Mouse (Mus musculus) G1E (cell line): ENCODE data around the gene Ext2. TPM values are rescaled to one million over a fixed set of nuclear protein-coding genes. Genes with fewer than 3 reads are reported as not detected.

Experiments used
- ATAC-seq: 2 replicates; pipeline ENCODE4 v1.8.0; 2016; ENCODE audit warnings: mild to moderate bottlenecking; ENCODE audit not compliant: insufficient number of reproducible peaks, poor library complexity, low FRiP score, severe bottlenecking; ENCODE audit errors: extremely low read depth
- DNase-seq: peaks from one replicate; pipeline ENCODE4 v3.0.0; 2012; ENCODE audit warnings: low spot score
- H3K27me3 ChIP-seq: 2 replicates; pipeline ENCODE4 v1.6.1; 2012; ENCODE audit warnings: mild to moderate bottlenecking, low read length, inconsistent platforms; ENCODE audit not compliant: insufficient read depth
- H3K36me3 ChIP-seq: replicated peaks from 2 replicates; pipeline ENCODE3; 2012; ENCODE audit warnings: mild to moderate bottlenecking, inconsistent platforms
- H3K4me1 ChIP-seq: 2 replicates; pipeline ENCODE4 v1.6.1; 2012; ENCODE audit warnings: low read depth, low read length, inconsistent platforms, mixed read lengths; ENCODE audit not compliant: insufficient read depth
- H3K4me3 ChIP-seq: 2 replicates; pipeline ENCODE4 v1.5.1; 2012; ENCODE audit warnings: low read depth, mild to moderate bottlenecking, inconsistent platforms, low read length, moderate library complexity, mixed read lengths
- H3K9me3 ChIP-seq: replicated peaks from 2 replicates; pipeline ENCODE4 v1.6.1; 2012; ENCODE audit warnings: inconsistent platforms
- CTCF ChIP-seq: IDR thresholded peaks from 2 replicates; pipeline ENCODE4 v1.5.1; 2012; ENCODE audit warnings: low read depth, low read length, inconsistent platforms, mixed read lengths
- GATA1 ChIP-seq: IDR thresholded peaks from 2 replicates; pipeline ENCODE4 v1.6.1; 2012; ENCODE audit warnings: borderline replicate concordance, low read length, inconsistent platforms, mixed read lengths
- GATA2 ChIP-seq: IDR thresholded peaks from 2 replicates; pipeline ENCODE4 v1.6.1; 2012; ENCODE audit warnings: low read depth, low read length, inconsistent platforms, borderline replicate concordance
- POLR2AphosphoS5 ChIP-seq: IDR thresholded peaks from 2 replicates; pipeline ENCODE4 v1.6.1; 2012; ENCODE audit warnings: low read depth, low read length, inconsistent platforms; ENCODE audit not compliant: insufficient replicate concordance
- TAL1 ChIP-seq: conservative IDR thresholded peaks from 2 replicates; pipeline ENCODE4 v1.6.1; 2012; ENCODE audit warnings: low read depth, low read length, inconsistent platforms, mixed read lengths
- polyA plus RNA-seq: library from polyadenylated mRNA; stranded (reverse); fragments of >175 nt; gene quantifications from 2 replicates; pipeline ENCODE4 v1.2.3, GENCODE M21; 2012
- total RNA-seq, 2 experiments: library from RNA; stranded (forward) in 1 of 2; stranded (reverse) in 1 of 2; fragments of 200-1000 nt in 1 of 2; fragments of >200 nt in 1 of 2; fragmentation: Nextera tagmentation in 1 of 2; gene quantifications; 2 replicates each; pipeline ENCODE4 v1.2.3; 2014 to 2017

Gene Ext2
- total and polyA plus RNA-seq, 3 experiments, result 22.9 to 42.6 (median 25.0) TPM

GRCm38 (mm10) chr2:93737146-93737545 is 85.2 kb downstream of the Ext2 start:
- ATAC-seq, result no peak
- no peak for TF ChIP-seq GATA1
- no peak for TF ChIP-seq POLR2AphosphoS5
- no peak for TF ChIP-seq GATA2
- no peak for TF ChIP-seq CTCF
- TF ChIP-seq TAL1, result no peak

GRCm38 (mm10) chr2:93732658-93733057 is 89.7 kb downstream of the Ext2 start:
- Histone ChIP-seq H3K9me3 (no peaks in the 10 kb centered on the region), H3K36me3 (peaks cover 74% of the 10 kb centered on the region), H3K4me3 (no peak overlapping the region), H3K27me3 (no peaks in the 10 kb centered on the region), H3K4me1 (no peaks in the 10 kb centered on the region)
- no peak for ATAC-seq
- DNase-seq, result no peak
- TF ChIP-seq GATA1 (no peak), POLR2AphosphoS5 (no peak), CTCF (no peak), GATA2 (no peak), TAL1 (no peak)

More at GRCm38 (mm10) chr2:93737146-93737545, 85.2 kb downstream of the Ext2 start:
- Histone ChIP-seq H3K4me1 (no peaks in the 10 kb centered on the region), H3K9me3 (no peaks in the 10 kb centered on the region), H3K27me3 (no peaks in the 10 kb centered on the region), H3K4me3 (no peak overlapping the region), H3K36me3 (peaks cover 63% of the 10 kb centered on the region)
- DNase-seq, result no peak

GRCm38 (mm10) chr2:93729585-93729984 is 92.8 kb downstream of the Ext2 start:
- H3K4me1 ChIP-seq, result no peaks in the 10 kb centered on the region
- no peak for TF ChIP-seq GATA2
- TF ChIP-seq POLR2AphosphoS5, result no peak
- no peak for TF ChIP-seq GATA1
- no peak for TF ChIP-seq TAL1
- no peak for TF ChIP-seq CTCF
- peaks cover 66% of the 10 kb centered on the region for H3K36me3 ChIP-seq

GRCm38 (mm10) chr2:93723138-93723744 is 99.1 kb downstream of the Ext2 start:
- DNase-seq, result no peak
- no peak for ATAC-seq
- Histone ChIP-seq H3K27me3 (no peaks in the 10 kb centered on the region), H3K4me3 (no peak overlapping the region), H3K9me3 (no peaks in the 10 kb centered on the region), H3K4me1 (no peaks in the 10 kb centered on the region), H3K36me3 (peaks cover 60% of the 10 kb centered on the region)
- TF ChIP-seq POLR2AphosphoS5, result no peak
- no peak for TF ChIP-seq CTCF
- no peak for TF ChIP-seq GATA1

More at GRCm38 (mm10) chr2:93729585-93729984, 92.8 kb downstream of the Ext2 start:
- H3K9me3 ChIP-seq, result no peaks in the 10 kb centered on the region
- no peak overlapping the region for H3K4me3 ChIP-seq
- DNase-seq, result no peak
- ATAC-seq, result no peak
- no peaks in the 10 kb centered on the region for H3K27me3 ChIP-seq

GRCm38 (mm10) chr2:93720956-93721355 is 101.4 kb downstream of the Ext2 start:
- Histone ChIP-seq H3K27me3 (no peaks in the 10 kb centered on the region), H3K9me3 (no peaks in the 10 kb centered on the region), H3K4me1 (peaks cover 2% of the 10 kb centered on the region; the same call in 1 of the 2 replicates), H3K36me3 (peaks cover 69% of the 10 kb centered on the region), H3K4me3 (no peak overlapping the region)
- DNase-seq (no peak), ATAC-seq (no peak)
- TF ChIP-seq POLR2AphosphoS5 (no peak), GATA1 (no peak)

GRCm38 (mm10) chr2:93719792-93720675 is 102.3 kb downstream of the Ext2 start:
- TF ChIP-seq CTCF (no peak), GATA1 (no peak), GATA2 (no peak)
- no peak for DNase-seq

More at GRCm38 (mm10) chr2:93719792-93720675, 102.3 kb downstream of the Ext2 start:
- no peaks in the 10 kb centered on the region for H3K27me3 ChIP-seq
- no peak for ATAC-seq
- H3K36me3 ChIP-seq, result peaks cover 73% of the 10 kb centered on the region
- H3K9me3 ChIP-seq, result no peaks in the 10 kb centered on the region
- no peak overlapping the region for H3K4me3 ChIP-seq
- peaks cover 6% of the 10 kb centered on the region; the same call in 1 of the 2 replicates for H3K4me1 ChIP-seq
